Mouse (Mus musculus): ENCODE measurements at regions not wholly inside any gene's neighbourhood (a gene's known extent, or its start where the extent isn't known, plus 50 kb on each side); places are given as distances from the start of the nearest gene placed in this dataset.

- Histone ChIP-seq H3K27ac (no peak overlapping the region), H3K9ac (replicated peaks) (no peak overlapping the region), H3K4me2 (ENCODE audit: low read depth) (no peak overlapping the region), H3K9me3 (ENCODE audit: control insufficient read depth, low read length) (no peaks in the 10 kb centered on the region), H3K27me3 (ENCODE audit: control insufficient read depth, insufficient read depth, low read length) (no peaks in the 10 kb centered on the region), H3K36me3 (replicated peaks; ENCODE audit: control insufficient read depth, insufficient read depth, low read depth) (no peaks in the 10 kb centered on the region), H3K4me3 (ENCODE audit: insufficient read depth in 1 of 2, low read depth in 2 of 2, low read length in 2 of 2) (no peak overlapping the region), H3K4me1 (replicated peaks; ENCODE audit: control insufficient read depth in 2 of 2, insufficient read depth in 2 of 2, low read length in 1 of 2) (no peaks in the 10 kb centered on the region)
- DNase-seq (ENCODE audit: low read depth in 3 of 3, low spot score in 3 of 3) (no peak), ATAC-seq (ENCODE audit: insufficient read depth) (no peak)
- no peak for TF ChIP-seq EP300 (IDR thresholded peaks at IDR 0.05; ENCODE audit: low read depth)
- TF ChIP-seq CTCF (IDR thresholded peaks at IDR 0.05; ENCODE audit: low read depth): no peak
- WGBS (ENCODE audit: insufficient replicate concordance): 34% methylated on average over 5 of the region's 5 CpGs
These were observed 364.3 kb downstream of the Fam198b start for GRCm38 (mm10) chr3:80248611-80249010.

GRCm38 (mm10) chr3:80249974-80250373 is 365.6 kb downstream of the Fam198b start:
- no peak overlapping the region for H3K4me2 ChIP-seq (ENCODE audit: low read depth)
- DNase-seq (ENCODE audit: low read depth in 3 of 3, low spot score in 3 of 3) (no peak), ATAC-seq (ENCODE audit: insufficient read depth) (no peak)
- no peak overlapping the region for H3K27ac ChIP-seq
- H3K4me1 ChIP-seq (replicated peaks; ENCODE audit: control insufficient read depth in 2 of 2, insufficient read depth in 2 of 2, low read length in 1 of 2): no peaks in the 10 kb centered on the region
- no peaks in the 10 kb centered on the region for H3K9me3 ChIP-seq (ENCODE audit: control insufficient read depth, low read length)
- TF ChIP-seq CTCF (IDR thresholded peaks at IDR 0.05; ENCODE audit: low read depth): no peak
- TF ChIP-seq EP300 (IDR thresholded peaks at IDR 0.05; ENCODE audit: low read depth): no peak
- H3K27me3 ChIP-seq (ENCODE audit: control insufficient read depth, insufficient read depth, low read length): no peaks in the 10 kb centered on the region
- no peaks in the 10 kb centered on the region for H3K36me3 ChIP-seq (replicated peaks; ENCODE audit: control insufficient read depth, insufficient read depth, low read depth)
- no peak overlapping the region for H3K4me3 ChIP-seq (ENCODE audit: insufficient read depth in 1 of 2, low read depth in 2 of 2, low read length in 2 of 2)
- no peak overlapping the region for H3K9ac ChIP-seq (replicated peaks)
- 42% methylated on average over 3 of the region's 3 CpGs for WGBS (ENCODE audit: insufficient replicate concordance)

- Histone ChIP-seq H3K27ac (no peak overlapping the region), H3K36me3 (replicated peaks; ENCODE audit: control insufficient read depth, insufficient read depth, low read depth) (no peaks in the 10 kb centered on the region), H3K4me2 (ENCODE audit: low read depth) (no peak overlapping the region), H3K4me3 (ENCODE audit: insufficient read depth in 1 of 2, low read depth in 2 of 2, low read length in 2 of 2) (no peak overlapping the region), H3K9ac (replicated peaks) (no peak overlapping the region), H3K9me3 (ENCODE audit: control insufficient read depth, low read length) (no peaks in the 10 kb centered on the region), H3K27me3 (ENCODE audit: control insufficient read depth, insufficient read depth, low read length) (no peaks in the 10 kb centered on the region), H3K4me1 (replicated peaks; ENCODE audit: control insufficient read depth in 2 of 2, insufficient read depth in 2 of 2, low read length in 1 of 2) (no peaks in the 10 kb centered on the region)
- DNase-seq (ENCODE audit: low read depth in 3 of 3, low spot score in 3 of 3): no peak
- no peak for ATAC-seq (ENCODE audit: insufficient read depth)
- 54% methylated on average over 3 of the region's 3 CpGs for WGBS (ENCODE audit: insufficient replicate concordance)
- TF ChIP-seq CTCF (IDR thresholded peaks at IDR 0.05; ENCODE audit: low read depth): no peak
- no peak for TF ChIP-seq EP300 (IDR thresholded peaks at IDR 0.05; ENCODE audit: low read depth)
These were observed 371.0 kb downstream of the Fam198b start for GRCm38 (mm10) chr3:80255304-80255703.

- H3K4me3 ChIP-seq (ENCODE audit: insufficient read depth in 1 of 2, low read depth in 2 of 2, low read length in 2 of 2): no peak overlapping the region
- H3K27me3 ChIP-seq (ENCODE audit: control insufficient read depth, insufficient read depth, low read length): no peaks in the 10 kb centered on the region
- H3K9me3 ChIP-seq (ENCODE audit: control insufficient read depth, low read length): no peaks in the 10 kb centered on the region
- H3K9ac ChIP-seq (replicated peaks): no peak overlapping the region
- no peak overlapping the region for H3K4me2 ChIP-seq (ENCODE audit: low read depth)
- DNase-seq (ENCODE audit: low read depth in 3 of 3, low spot score in 3 of 3): no peak
- no peak for ATAC-seq (ENCODE audit: insufficient read depth)
- H3K27ac ChIP-seq: no peak overlapping the region
- H3K36me3 ChIP-seq (replicated peaks; ENCODE audit: control insufficient read depth, insufficient read depth, low read depth): no peaks in the 10 kb centered on the region
- no peak for TF ChIP-seq CTCF (IDR thresholded peaks at IDR 0.05; ENCODE audit: low read depth)
- no peak for TF ChIP-seq EP300 (IDR thresholded peaks at IDR 0.05; ENCODE audit: low read depth)
- WGBS (ENCODE audit: insufficient replicate concordance): 61% methylated on average over 3 of the region's 3 CpGs
- no peaks in the 10 kb centered on the region for H3K4me1 ChIP-seq (replicated peaks; ENCODE audit: control insufficient read depth in 2 of 2, insufficient read depth in 2 of 2, low read length in 1 of 2)
These were observed 372.1 kb downstream of the Fam198b start for GRCm38 (mm10) chr3:80256383-80256782.

- H3K36me3 ChIP-seq (replicated peaks; ENCODE audit: control insufficient read depth, insufficient read depth, low read depth): no peaks in the 10 kb centered on the region
- H3K4me3 ChIP-seq (ENCODE audit: insufficient read depth in 1 of 2, low read depth in 2 of 2, low read length in 2 of 2): no peak overlapping the region
- WGBS (ENCODE audit: insufficient replicate concordance): 73% methylated on average over 2 of the region's 2 CpGs
- no peaks in the 10 kb centered on the region for H3K9me3 ChIP-seq (ENCODE audit: control insufficient read depth, low read length)
- no peak for TF ChIP-seq EP300 (IDR thresholded peaks at IDR 0.05; ENCODE audit: low read depth)
- no peak for TF ChIP-seq CTCF (IDR thresholded peaks at IDR 0.05; ENCODE audit: low read depth)
- no peaks in the 10 kb centered on the region for H3K4me1 ChIP-seq (replicated peaks; ENCODE audit: control insufficient read depth in 2 of 2, insufficient read depth in 2 of 2, low read length in 1 of 2)
- ATAC-seq (ENCODE audit: insufficient read depth): no peak
- DNase-seq (ENCODE audit: low read depth in 3 of 3, low spot score in 3 of 3): no peak
- H3K27ac ChIP-seq: no peak overlapping the region
- no peaks in the 10 kb centered on the region for H3K27me3 ChIP-seq (ENCODE audit: control insufficient read depth, insufficient read depth, low read length)
- H3K9ac ChIP-seq (replicated peaks): no peak overlapping the region
- H3K4me2 ChIP-seq (ENCODE audit: low read depth): no peak overlapping the region
These were observed 378.8 kb downstream of the Fam198b start for GRCm38 (mm10) chr3:80263095-80263494.

Measured in liver, embryonic 14.5 days (tissue).